Mouse (Mus musculus): ENCODE data around the gene Abhd17a. TPM values are rescaled to one million over a fixed set of nuclear protein-coding genes. Genes with fewer than 3 reads are reported as not detected.

Abhd17a gene
- polyA plus RNA-seq, 1 experiment from 2014 or later, result 74.3 TPM

DNA sequence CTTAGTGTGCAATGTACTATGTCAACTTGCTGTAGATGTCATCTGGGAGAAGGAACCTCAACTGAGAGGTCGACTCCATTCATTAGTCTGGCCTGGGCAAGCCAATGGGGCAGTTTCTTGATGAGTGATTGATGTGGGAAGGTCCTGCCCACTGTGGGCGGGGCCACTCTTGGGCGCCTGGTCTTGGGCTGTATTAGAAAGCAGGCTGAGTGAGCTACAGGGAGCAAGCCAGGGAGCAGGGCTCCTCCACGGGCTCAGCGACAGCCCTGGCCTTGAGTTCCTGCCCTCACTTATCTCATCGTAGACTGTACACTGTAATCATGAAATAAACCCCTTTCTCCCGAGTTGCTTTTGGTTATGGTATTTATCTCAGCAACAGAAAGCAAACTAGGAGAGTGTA lies 56.4 kb downstream of the Abhd17a start:
- H3K27me3 ChIP-seq, result no peaks in the 10 kb centered on the region
- DNase-seq (ENCODE audit: low read depth, low spot score) (no peak), ATAC-seq (no peak)
- ChIA-PET CTCF (no interaction called here), POLR2A (no interaction called here)
- no peak for TF ChIP-seq CTCF (IDR thresholded peaks at IDR 0.05)
- in situ Hi-C loops (cut with MboI; ENCODE audit: low pct_unique_long_range_greater_than_20kb), result no loop called here

Other genes starting within 250 kb of the Abhd17a start
- gene Adamtsl5, start 241.9 kb downstream of the Abhd17a start, polyA plus RNA-seq (2021), result 1.2 TPM
- 0.62 TPM for gene Plk5, start 233.9 kb downstream of the Abhd17a start, polyA plus RNA-seq (2021)
- 30.6 TPM for gene Mex3d, start 202.7 kb downstream of the Abhd17a start, polyA plus RNA-seq (2021)
- 181 TPM for gene Mbd3, start 190.8 kb downstream of the Abhd17a start, polyA plus RNA-seq (2021)
- gene Uqcr11, start 183.5 kb downstream of the Abhd17a start, polyA plus RNA-seq (2021), result 535 TPM
- 96.9 TPM for gene Tcf3, start 156.7 kb downstream of the Abhd17a start, polyA plus RNA-seq (2021)
- not detected for gene Onecut3, start 95.5 kb downstream of the Abhd17a start, polyA plus RNA-seq (2021)
- 0.24 TPM for gene Atp8b3, start 51.2 kb downstream of the Abhd17a start, polyA plus RNA-seq (2021)
- 32.2 TPM for gene Rexo1, start 28.8 kb downstream of the Abhd17a start, polyA plus RNA-seq (2021)
- 18.7 TPM for gene Klf16, start 13.0 kb downstream of the Abhd17a start, polyA plus RNA-seq (2021)
- 76.6 TPM for gene Scamp4, start 12.5 kb upstream of the Abhd17a start, polyA plus RNA-seq (2021)
- 4.7 TPM for gene Adat3, start 12.5 kb upstream of the Abhd17a start, polyA plus RNA-seq (2021)
- 1.7 TPM for gene Gm49322, start 15.7 kb upstream of the Abhd17a start, polyA plus RNA-seq (2021)
- gene Csnk1g2, start 32.5 kb upstream of the Abhd17a start, polyA plus RNA-seq (2021), result 164 TPM
- 70.4 TPM for gene Btbd2, start 66.7 kb upstream of the Abhd17a start, polyA plus RNA-seq (2021)
- 124 TPM for gene Mknk2, start 87.8 kb upstream of the Abhd17a start, polyA plus RNA-seq (2021)
- gene Mob3a, start 111.6 kb upstream of the Abhd17a start, polyA plus RNA-seq (2021), result 15.9 TPM
- 12.0 TPM for gene Izumo4, start 111.8 kb upstream of the Abhd17a start, polyA plus RNA-seq (2021)
- gene Ap3d1, start 151.9 kb upstream of the Abhd17a start, polyA plus RNA-seq (2021), result 103 TPM
- 24.0 TPM for gene Dot1l, start 164.9 kb upstream of the Abhd17a start, polyA plus RNA-seq (2021)
- gene Sf3a2, start 207.9 kb upstream of the Abhd17a start, polyA plus RNA-seq (2021), result 66.7 TPM
- 77.0 TPM for gene Plekhj1, start 208.3 kb upstream of the Abhd17a start, polyA plus RNA-seq (2021)
- 0.47 TPM for gene Amh, start 214.9 kb upstream of the Abhd17a start, polyA plus RNA-seq (2021)
- not detected for gene Jsrp1, start 223.2 kb upstream of the Abhd17a start, polyA plus RNA-seq (2021)
- gene Oaz1, start 236.3 kb upstream of the Abhd17a start, polyA plus RNA-seq (2021), result 618 TPM